Mouse (Mus musculus): ENCODE data around the gene Usp54. TPM values are rescaled to one million over a fixed set of nuclear protein-coding genes. Genes with fewer than 3 reads are reported as not detected.
A peak's percentile ranks its signal among the peaks of the same experiment; 100 is the strongest.

Gene Usp54
- polyA plus RNA-seq, 1 experiment from 2014 or later, result 5.4 TPM

Small RNAs within 50 kb of the gene (microRNA-seq; reads per million reads assigned to microRNA genes)
- gene Mir6946 (ENCODE audit: borderline number of aligned reads), result 1.1 reads per million, percentile 15 among the genes with 10 or more reads in this experiment

Other genes starting within 250 kb of the Usp54 start
- gene Mrps16, start 247.4 kb downstream of the Usp54 start, polyA plus RNA-seq (2014; fragmentation: Nextera tagmentation; extraction: Ambion mirVana), result 93.3 and 97.9 TPM in 2 replicates
- gene Cfap70, start 188.8 kb downstream of the Usp54 start, polyA plus RNA-seq (2014; fragmentation: Nextera tagmentation; extraction: Ambion mirVana), result 0.21 TPM in 1 of 2 replicates, not detected in the other
- gene Anxa7, start 160.9 kb downstream of the Usp54 start, polyA plus RNA-seq (2014; fragmentation: Nextera tagmentation; extraction: Ambion mirVana), result 38.1 and 42.5 TPM in 2 replicates
- 0.62 and 1.1 TPM in 2 replicates for gene Mss51, start 144.2 kb downstream of the Usp54 start, polyA plus RNA-seq (2014; fragmentation: Nextera tagmentation; extraction: Ambion mirVana)
- 43.1 and 46.8 TPM in 2 replicates for gene Ppp3cb, start 94.5 kb downstream of the Usp54 start, polyA plus RNA-seq (2014; fragmentation: Nextera tagmentation; extraction: Ambion mirVana)
- 23.6 and 28.0 TPM in 2 replicates for gene Myoz1, start 15.5 kb upstream of the Usp54 start, polyA plus RNA-seq (2014; fragmentation: Nextera tagmentation; extraction: Ambion mirVana)
- gene Synpo2l, start 27.3 kb upstream of the Usp54 start, polyA plus RNA-seq (2014; fragmentation: Nextera tagmentation; extraction: Ambion mirVana), result 106 and 127 TPM in 2 replicates
- gene Sec24c, start 33.2 kb upstream of the Usp54 start, polyA plus RNA-seq (2014; fragmentation: Nextera tagmentation; extraction: Ambion mirVana), result 78.1 and 84.6 TPM in 2 replicates
- 13.4 and 18.8 TPM in 2 replicates for gene Fut11, start 53.9 kb upstream of the Usp54 start, polyA plus RNA-seq (2014; fragmentation: Nextera tagmentation; extraction: Ambion mirVana)
- gene Chchd1, start 61.9 kb upstream of the Usp54 start, polyA plus RNA-seq (2014; fragmentation: Nextera tagmentation; extraction: Ambion mirVana), result 221 and 230 TPM in 2 replicates
- gene Zswim8, start 66.5 kb upstream of the Usp54 start, polyA plus RNA-seq (2014; fragmentation: Nextera tagmentation; extraction: Ambion mirVana), result 23.4 and 24.1 TPM in 2 replicates
- gene Ndst2, start 93.5 kb upstream of the Usp54 start, polyA plus RNA-seq (2014; fragmentation: Nextera tagmentation; extraction: Ambion mirVana), result 18.7 and 19.1 TPM in 2 replicates
- 61.8 and 65.6 TPM in 2 replicates for gene Camk2g, start 153.0 kb upstream of the Usp54 start, polyA plus RNA-seq (2014; fragmentation: Nextera tagmentation; extraction: Ambion mirVana)
- gene Plau, start 195.6 kb upstream of the Usp54 start, polyA plus RNA-seq (2014; fragmentation: Nextera tagmentation; extraction: Ambion mirVana), result 0.37 and 0.66 TPM in 2 replicates